Mouse (Mus musculus) brain, embryonic 18.5 days (tissue): ENCODE results near the gene Swsap1.

Experiments
- DNase-seq: peaks from one replicate; pipeline ENCODE4 v3.0.0-alpha.2; 2012; ENCODE audit warnings: low read depth, low spot score

The Swsap1 gene

DNA sequence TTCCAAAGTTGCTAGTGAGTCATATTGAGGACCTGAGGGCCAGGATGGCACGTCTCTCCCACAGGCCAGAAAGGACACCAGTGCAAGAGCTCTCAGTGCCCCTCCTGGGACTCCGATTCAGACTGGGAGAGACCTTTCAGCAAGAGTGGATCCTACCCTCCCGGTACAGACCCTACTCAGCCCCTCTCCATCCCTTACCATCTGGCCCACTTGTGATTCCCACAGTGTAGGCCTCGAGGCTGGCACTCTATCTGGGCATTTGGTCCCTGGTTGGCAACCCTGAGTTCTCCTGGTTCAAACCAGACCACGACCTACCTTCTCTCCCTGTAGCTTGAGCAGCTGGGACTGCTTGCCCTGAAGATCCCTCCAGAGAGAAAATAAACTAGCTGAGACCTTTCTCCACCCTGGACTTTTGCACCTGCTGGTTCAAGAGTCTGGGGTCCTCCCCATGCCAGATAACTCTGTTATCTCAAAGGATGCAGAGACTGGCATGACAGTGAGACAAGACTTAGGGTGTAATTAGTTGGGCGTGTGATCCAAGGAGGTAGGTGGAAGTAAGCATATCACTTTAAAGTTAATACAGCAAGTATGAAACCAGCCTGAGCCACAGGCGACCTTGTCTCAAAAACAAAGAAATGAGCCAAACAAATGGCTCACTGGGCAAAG is 20.0 kb upstream of the Swsap1 start:
- DNase-seq: no peak

DNA sequence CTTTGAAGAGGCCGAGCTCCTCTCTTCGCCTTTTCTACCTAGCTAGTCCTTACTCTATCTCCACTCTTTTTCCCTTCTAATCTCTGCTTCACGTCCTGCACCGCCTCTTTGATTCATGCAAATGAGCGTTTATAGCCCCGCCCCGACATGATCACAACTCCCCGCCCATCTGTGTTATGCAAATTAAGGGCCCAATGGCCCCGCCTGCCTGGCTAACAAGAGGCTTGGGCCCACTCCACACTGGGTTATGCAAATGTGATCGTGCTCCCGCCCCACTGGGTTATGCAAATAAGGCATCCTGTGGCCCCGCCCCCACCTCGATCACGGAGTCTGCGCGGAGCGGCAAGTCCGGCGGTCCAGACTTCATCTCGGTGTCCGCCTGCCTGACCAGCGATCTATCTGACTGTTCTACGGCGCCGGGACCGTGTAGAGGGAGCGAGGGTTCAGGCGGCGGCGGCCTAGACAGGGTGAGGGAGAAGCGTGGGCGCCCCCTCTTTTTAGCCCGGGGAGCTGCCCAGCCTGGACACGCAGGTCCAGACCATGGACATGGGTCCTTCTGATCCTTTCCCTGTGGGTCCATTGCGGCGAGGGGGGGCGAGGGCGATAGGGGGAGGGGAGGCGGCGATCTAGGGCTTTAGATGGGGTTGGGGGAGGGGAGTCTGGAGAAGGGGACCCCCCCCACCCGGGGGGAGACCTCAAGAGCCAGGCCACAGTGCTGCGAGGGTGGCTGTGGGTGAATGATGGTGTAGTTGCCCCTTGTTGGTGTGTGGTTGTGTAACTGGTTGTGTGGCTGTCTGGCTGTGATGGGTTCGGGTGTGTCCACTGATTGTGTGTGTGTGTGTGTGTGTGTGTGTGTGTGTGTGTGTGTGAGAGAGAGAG is 18.6 kb upstream of the Swsap1 start, which contains the start of gene Plppr2:
TSS of gene Plppr2 (plus strand) at position 342 of the 879 bp plus-strand sequence.
- DNase-seq: peak; percentile 96

DNA sequence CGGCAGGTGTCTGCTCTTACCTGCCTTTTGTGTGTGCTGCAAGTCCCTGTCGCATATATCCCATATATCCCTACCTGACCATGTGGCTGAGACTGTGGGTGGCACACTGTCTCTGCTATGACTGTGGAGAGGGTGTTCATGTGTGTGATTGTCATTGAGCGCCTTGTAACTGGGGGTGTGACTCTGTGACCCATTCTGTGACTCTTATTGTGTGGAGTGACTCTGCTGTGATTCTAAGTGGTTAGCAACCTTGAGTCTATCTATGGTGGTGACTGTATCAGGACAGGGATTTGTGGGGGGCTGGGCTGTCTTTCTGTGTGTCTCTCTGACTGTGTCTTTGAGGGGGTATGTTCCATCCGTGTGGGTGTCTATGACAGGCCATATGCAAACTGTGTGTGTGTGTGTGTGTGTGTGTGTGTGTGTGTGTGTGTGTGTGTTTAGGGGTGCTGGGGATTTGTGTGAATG is 17.8 kb upstream of the Swsap1 start:
- DNase-seq: no peak

DNA sequence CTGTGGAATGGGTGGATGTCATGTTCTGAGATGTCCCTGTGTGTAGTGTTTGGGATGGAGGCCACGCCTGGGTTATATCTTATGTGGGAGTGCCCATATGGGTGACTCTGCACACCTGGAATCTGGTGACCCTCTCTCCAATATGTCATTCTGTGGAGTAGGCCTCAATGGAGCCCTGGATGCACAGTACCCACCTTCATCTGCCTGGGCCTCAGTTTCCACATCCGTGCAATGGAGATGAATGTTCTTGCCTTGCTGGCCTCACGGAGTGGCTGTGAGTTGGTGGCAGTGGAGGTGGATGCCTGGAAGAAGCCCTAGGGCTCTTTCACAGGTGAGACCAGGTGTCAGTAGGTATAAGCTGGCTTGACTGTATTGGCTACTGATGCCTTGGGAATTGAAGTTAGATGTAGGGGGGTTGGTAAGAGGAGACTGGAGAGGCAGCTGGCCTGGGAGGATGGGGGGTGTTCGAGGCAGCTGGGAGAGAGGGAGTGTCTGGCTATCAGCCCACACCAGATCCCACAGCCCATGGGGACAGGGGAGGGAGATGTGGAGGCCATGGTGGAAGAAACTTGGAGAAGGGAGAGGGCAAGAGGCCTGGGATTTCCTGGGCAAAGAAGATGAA is 17.2 kb upstream of the Swsap1 start:
- no peak for DNase-seq

DNA sequence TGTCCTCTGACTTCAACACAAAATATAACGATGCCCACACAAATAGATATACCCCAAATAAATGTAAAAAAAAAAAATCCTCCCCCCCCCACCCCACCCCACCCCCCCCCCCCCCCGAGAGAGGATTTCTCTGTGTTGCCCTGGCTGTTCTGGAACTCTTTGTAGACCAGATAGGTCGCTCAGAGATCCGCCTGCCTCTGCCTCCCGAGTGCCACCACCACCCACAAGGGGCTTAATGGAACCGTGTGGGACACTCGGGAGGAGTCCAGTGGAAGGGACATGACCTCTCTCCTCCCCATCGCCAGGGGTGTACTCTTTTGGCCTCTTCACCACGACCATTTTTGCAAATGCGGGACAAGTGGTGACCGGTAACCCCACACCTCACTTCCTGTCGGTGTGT is 12.5 kb upstream of the Swsap1 start:
- DNase-seq: no peak

DNA sequence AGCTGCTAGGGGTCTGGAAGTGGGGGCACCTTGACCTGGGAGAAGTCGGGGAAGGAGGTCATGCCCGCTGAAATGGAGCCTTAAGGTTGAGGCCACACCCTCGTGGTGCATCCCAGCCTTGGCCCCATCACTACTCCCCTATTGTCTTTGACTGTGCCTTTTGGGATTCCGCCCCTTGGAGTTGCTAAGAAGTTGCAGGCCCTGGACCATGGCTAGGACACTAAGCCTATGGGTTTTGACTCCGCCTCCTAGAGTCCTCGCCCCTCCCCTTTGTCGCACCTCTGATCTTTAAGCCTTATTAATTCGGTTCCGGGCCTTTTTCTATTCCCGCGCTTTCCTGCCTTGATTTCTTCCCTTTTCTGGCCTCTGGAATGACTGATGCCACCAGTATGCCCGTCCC is 11.9 kb upstream of the Swsap1 start:
- DNase-seq: no peak

DNA sequence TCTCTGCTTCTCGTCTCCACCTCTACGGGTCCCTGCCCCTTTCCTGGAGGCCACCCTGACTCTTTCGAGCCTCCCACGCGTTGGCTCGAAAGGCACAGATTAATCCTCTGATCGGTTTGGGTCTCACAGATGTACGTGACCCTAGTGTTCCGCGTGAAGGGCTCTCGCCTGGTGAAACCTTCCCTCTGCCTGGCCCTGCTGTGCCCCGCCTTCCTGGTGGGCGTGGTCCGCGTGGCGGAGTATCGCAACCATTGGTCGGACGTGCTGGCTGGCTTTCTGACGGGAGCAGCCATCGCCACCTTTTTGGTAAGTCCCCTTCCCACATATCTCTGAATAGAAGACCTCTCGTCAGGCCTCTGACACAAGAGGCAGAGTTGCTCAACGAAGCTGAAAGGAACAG is 11.3 kb upstream of the Swsap1 start:
- no peak for DNase-seq

DNA sequence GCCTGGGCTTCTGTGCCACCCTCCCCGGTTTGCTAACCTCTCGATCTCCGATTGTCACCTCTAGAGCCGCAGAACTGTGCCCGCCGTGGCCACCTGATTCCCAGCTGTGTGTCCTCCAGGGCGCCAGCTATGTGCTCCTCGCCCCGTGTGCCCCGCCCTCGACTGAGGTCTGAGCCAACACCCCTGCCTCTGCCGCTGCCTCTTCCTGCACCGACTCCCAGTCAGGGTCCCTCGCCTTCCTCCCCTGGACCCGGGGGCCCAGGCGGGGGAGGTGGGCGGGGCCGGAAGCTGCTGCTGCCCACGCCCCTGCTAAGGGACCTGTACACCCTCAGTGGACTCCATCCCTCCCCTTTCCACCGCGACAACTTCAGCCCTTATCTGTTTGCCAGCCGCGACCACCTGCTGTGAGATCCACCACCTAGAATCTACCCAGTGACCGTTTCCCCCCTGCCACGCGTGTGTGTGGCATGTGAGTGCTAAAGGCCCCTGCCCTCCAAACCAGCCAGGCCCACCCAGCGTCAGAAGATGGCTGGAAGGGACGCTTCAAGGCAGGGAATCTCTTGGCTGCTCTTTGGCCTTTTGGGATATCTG is 7.9 kb upstream of the Swsap1 start:
- no peak for DNase-seq

DNA sequence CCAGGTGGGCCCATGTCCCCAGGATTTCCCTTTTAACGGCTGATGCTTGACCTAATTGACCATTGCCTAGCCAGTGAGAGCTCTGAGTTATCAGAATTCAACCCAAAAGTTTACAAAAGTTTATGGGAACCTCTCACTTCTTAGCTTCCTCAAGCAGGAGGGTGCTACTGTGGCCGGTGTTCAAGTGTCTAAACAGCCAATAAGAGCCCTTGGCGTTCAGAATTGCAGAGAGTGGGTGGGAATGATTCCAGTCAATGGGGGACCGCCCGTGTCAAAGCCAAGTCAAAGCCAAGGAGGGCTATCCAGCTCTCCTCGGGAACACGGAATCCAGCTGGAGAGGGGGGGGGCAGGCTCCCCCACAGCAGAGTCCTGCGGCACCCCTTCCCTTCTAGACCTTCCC is 7.4 kb upstream of the Swsap1 start:
- no peak for DNase-seq

DNA sequence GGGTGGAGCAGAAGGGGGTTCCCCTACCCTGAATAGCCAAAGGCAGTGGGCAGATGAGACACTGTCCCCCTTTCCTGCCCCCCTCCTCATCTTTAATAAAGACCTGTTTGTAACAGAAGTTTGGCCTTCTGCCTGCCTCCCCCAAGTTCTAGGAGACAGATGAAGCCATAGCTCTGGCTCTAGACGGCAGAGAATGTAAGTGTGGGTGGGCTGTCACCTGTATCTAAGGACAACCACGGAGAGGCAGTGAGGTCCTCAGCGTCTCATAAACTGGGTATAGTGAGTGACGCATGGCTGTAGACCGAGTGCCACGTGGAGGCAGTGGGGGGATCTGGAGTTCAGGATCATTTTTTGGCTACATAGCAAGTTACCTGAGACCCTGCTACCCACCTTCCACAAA is 6.8 kb upstream of the Swsap1 start:
- no peak for DNase-seq

DNA sequence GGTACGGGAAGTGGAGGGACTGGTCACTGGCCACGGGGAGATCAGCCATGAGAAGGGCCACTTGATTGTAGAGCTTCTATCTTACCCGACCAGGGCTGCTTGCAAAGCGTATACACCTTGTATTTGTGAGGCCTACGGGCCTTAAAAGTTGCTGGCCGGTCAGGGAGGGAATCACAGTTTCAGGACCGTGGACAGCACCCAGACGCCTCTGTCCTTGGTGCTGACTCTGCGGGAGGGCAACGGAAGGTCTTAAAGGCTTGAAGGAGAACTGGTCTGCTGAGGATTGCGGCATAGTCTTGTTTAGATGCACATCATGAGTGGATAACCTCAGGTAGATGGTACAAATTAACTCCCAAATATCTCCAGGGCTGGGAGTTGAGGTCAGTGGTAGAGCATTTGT is 5.2 kb upstream of the Swsap1 start:
- DNase-seq: no peak

DNA sequence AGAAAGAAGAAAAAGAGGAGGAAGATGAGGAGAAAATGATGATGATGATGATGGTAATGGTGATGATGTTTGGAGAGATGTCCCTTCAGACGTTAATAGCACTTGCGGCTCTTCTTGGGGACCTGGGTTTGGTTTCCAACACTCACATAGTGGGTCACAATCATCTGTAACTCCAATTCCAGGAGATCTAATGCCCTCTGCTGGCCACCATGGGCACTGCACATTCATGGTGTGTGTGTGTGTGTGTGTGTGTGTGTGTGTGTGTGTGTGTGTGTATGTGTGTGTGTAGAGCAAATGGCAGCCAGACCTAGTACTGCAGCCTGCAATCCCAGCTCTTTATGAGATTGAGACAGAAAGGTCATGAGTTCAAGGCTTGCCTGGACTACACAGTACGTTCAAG is 3.6 kb upstream of the Swsap1 start:
- no peak for DNase-seq

DNA sequence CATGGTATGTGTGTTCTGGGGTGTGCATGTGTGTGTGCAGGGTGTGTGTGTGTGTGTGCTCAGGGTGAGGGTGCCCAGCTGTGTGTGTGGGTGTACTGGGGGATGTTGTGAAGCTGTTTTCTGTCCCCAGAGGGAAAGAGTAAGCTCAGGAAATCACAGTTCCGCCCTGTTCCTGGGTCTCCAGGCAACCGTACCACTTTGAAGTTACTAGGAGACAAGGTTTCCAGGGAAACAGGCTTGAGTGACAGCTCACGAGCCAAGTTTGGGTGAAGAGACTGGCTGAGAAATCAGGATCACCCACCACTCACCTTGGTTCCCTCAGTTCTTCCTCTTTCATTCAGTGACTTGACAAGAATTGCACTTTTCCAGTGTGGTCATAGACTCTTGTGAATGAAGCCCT is 2.0 kb upstream of the Swsap1 start:
- peak; percentile 75 for DNase-seq

DNA sequence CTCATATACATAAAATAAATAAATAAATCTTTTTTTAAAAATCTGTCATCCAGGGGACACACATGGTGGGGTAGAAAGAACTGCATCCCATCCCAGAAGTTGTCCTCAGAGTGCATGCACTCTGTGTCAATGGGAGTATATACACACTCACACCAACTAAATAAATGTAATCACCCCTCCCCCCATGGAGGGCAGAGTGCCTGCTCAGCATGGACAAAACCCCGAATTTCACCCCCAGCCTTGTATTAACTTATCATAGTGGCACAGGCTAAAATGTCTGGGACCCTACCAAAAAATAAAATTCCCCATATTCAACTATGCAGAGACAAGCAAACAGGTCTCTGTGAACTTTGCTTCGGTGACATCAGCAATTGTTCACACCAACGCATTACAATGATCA is 920 bp upstream of the Swsap1 start:
- no peak for DNase-seq

DNA sequence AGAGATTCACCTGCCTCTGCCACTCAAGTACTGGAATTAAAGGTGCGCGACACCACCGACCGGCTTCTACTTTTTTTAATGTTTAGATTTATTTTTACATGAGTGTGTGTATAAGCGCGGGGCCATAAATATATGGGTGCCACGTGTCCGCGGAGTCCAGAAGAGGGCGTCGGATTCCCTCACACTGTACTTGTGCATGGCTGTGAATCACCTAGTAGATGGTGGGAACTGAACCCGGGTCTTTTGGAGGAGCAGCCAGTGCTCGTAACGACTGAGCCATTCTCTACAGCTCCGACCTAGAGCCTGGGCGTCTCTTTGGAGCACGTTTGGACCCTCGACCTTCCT is 358 bp upstream of the Swsap1 start:
- DNase-seq: no peak

DNA sequence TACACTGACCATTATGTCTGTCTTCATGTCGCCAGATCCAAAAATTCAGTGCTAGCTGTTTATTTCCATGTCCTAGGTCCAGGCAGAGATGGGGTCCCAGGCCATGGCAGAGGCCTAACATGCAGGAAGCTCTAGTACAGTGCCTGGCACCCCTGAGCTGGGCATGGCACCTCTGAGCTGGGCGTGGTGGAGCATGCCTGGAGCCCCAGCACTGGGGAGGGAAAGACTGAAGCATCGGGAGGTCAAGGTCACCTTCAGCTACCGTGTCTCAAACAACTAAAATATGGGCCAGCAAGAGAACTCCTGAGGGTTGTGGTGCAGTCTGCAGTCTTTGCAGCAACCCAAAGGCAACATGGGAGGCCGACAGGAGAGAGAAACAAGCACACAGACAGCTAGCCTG is 2.8 kb downstream of the Swsap1 start:
- no peak for DNase-seq

DNA sequence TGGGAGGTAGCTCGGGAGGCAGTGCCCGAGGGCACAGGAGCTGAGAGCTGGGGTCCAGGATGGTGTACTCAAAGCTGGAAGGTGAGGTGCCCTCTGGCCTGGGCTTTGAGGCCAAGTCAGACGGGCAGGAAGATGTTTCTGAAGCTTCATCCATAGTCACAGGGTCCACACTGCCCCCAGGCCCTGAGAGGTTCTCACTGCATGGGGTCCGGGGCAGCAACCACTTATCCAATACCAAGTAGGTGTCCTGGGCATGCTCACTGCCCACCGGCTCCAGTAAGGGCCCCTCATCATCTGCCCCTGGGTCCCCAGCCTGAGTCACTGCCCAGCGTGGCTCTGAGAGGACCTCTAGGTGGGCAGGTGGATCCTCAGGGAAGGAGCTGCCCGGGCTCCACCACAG is 3.7 kb downstream of the Swsap1 start:
- no peak for DNase-seq

DNA sequence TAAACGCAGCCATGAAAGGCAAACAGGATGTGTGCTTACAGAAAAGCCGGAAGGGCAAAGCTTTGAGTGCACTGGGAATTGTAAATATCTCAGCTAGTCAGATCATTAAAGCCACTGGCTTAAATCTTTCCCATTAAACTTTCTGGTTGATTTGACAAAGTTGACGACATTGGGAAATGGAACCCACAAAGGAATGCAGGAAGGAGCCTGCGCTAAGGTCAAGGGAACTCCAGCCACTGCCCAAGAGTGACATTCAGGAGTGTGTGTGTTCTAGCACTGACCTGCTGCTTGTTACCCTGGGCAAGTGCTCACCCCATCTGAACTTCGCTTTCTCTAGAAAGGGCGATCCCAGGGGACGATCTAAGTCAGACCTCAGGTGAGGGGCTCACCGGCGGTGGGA is 4.6 kb downstream of the Swsap1 start:
- no peak for DNase-seq

DNA sequence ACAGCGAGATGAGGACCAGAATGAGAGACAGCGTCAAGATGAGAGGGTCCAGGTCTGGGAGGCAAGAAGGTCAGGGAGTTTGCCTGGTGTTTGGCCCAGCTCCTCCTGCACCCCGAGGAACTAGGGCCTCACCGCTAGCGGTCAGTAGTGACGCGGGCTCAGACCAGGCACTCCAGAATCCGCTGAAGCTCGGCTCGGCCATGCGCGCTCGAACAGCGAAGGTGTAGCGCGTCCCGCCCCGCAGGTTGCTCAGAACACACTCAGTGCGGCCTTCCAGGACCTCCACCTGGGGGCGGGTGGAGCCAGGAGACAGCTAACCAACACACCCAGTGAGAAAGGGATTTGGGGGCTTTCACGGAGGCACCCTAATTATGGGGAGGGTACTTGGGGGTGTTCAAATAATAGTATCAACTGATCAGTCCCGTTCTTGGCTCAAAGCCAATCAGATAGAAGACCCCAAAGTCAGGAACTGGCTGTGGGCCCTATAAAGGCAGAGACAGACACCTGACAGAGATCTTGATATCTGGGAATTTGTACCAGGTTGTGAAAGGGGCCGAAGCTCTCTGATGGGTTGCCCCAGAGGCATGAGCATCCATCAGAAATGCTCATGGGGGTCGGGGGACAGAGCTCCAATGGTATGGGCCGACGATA is 5.1 kb downstream of the Swsap1 start:
- no peak for DNase-seq

DNA sequence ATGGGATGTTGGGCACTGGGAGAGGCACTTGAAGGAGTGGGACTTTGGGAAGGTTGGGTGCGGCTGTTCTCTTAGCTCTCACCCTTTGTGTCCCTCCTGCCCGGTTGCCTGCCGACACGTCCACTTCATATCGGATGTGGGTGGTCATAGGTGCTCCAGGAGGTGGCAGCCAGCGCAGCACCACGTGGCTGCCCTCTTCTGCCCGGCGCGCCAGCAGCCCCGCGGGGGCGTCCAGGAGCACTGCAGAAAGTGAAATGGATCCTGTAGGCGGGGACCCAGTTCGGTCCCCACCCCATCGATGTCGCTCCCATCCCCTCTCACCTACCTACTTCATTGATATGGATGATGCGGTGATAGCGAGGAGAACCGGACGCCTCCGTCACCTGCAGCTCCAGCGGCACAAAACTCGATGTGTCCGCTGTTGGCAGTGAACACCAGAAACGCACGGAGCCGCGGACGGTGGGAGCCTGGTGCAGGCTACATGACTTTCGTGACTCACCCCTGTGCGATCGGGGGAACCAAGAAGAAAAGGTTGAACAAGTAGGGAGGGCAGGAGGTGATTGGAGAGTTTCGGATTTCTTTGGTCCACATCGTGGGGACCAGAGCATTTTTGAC is 5.9 kb downstream of the Swsap1 start:
- no peak for DNase-seq

DNA sequence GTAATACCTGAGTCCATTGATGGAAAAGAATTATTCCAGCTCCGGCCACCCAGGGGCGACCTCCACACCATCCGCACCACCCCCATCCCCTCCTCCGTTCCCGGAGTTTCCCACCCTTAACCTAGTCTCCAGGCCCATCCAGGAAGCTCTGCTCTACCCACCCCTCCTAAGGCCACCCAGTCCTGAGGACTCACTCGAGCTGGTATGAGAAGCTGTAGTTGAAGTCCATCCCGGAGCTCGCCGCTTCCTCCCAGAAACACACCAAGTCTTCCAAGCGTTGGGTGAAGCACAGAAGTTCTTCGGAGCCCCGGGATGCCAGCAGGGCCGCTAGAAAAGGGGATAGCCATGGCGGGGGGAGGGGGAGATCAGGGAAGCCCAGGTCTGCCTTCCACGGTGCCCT is 6.5 kb downstream of the Swsap1 start:
- no peak for DNase-seq
